Mouse (Mus musculus) lung, postnatal 10 days (tissue): ENCODE data around the gene B830017H08Rik.

ENCODE experiments used
- DNase-seq: peaks from one replicate; pipeline ENCODE4 v3.0.0; 2021

Gene B830017H08Rik

DNA sequence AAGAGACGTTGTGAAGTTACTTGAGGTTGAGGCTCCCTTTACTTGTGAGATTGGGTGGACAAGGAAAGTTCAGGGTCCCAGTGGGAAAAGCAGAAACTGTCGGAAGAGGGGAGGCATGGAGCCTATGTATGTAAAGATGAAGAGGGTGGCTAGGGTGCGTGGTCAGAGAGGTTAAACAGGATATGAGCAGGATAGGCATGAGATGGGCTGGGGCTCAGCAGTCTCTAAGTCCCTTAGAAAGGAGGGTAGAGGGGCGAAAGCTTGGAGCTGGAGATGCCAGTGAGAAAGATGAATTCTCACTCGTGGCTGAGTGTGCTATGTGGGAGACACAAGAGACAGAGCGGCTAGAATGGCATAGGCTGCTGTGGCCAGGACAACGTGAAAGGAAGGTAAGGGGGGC, at the start of gene B830017H08Rik:
B830017H08Rik (plus strand) TSS at position 301 of the 400 bp plus-strand sequence.
- DNase-seq: no peak

GRCm38 (mm10) chr16:17785337-17785736, 47.6 kb upstream of the B830017H08Rik start:
- no peak for DNase-seq

DNA sequence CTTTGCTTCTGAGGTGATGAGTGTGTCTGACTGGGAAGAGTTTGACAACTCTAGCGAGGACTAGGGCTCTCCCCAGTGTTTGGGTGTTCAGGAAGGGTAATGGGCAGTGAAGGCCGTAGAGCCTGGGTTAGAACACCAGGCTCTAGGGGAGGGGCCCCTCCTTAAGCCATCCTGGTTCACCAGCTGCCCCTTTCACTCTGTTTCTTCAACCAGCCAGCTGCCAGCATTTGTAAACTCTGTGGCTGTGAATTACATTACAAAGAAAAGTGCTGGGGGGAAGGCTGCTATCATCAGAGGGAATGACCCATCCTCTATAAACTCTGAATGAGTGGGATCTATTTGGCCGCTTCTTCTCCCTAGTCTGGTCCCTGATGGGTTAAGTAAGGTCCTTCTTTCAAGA, 40.2 kb upstream of the B830017H08Rik start:
- DNase-seq: no peak

DNA sequence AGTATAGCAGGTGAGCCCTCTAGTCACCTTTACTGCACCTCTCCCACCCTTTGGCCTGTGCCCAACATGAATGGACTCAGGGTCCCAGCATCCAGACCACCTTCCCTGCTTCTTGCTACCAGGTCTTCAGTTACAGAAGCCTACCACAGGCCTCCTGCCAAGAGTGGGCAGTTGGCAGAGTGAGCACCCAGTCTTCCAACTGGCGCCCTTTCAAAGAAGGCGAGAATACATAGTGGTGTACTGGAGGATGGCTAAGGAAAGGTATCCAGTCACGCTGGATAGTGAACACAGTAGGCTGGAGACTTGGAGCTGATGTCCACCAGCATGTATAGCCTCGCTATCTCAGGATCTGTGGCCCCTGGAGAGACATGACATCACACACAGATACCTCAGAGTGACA, 38.9 kb upstream of the B830017H08Rik start:
- no peak for DNase-seq

- peak; percentile 53 for DNase-seq
These were observed 37.3 kb upstream of the B830017H08Rik start for GRCm38 (mm10) chr16:17795643-17796042.

DNA sequence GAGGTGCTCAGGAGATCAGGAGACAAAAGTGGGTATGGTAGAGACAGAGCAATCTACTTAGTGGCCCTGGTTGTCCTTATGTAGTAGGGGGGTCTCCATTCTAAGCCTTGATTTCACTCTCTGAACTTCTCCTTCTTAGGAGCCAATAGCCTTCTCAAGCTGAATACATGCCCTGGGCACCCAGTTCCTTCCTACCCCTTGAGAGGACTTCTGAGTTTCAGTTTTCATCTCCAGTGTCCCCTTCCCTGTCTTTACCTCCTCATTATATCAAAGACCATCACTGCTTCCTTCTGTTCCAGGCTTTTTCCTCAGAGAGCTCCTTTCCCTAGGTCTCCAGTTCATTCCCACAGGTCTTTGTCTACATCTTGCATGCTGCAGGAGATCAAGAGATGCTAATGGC, 36.4 kb upstream of the B830017H08Rik start:
- no peak for DNase-seq

DNA sequence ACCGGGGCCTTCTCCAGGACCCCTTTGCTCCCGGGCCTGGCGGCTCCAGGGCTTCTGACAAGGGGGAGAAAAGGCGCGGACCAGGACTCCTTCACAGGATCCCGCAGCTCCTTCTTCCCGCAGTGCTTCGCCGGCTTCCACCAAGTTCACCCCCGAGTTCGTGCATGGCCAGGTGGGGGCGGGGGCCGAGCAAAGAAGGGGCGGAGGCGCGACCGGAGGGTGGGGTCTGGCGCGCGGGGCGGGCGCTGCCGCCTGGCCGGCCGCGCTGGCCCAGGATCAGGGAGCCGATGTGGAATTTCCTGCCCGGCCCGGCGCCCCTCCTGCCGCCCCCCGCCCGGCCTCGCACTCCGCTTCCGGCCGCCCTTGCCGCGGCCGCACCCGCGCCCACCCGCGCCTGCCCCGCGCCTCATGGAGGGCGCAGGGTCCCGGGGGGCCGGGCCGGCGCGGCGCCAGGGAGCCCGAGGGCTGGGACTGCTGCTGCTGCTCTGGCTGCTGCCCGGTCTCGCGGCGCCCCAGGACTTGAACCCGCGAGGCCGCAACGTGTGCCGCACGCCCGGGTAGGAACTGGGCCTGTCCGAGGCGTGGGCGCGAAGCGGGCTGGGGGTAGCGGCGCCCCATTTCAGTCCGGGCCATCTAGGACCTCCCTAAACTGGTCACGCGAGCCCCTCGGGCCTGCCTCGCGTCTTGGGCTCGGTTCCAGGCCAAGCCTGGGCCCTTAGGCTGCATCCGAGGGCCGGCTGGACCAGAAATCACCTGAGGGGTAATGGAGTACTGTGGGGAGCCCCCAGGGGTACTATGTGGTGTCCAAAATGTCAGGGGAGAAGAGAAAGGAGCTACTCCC, 35.7 kb upstream of the B830017H08Rik start, which contains the start of gene Scarf2:
Scarf2 (plus strand) TSS at position 312 of the 841 bp plus-strand sequence.
- peak; percentile 86 for DNase-seq

DNA sequence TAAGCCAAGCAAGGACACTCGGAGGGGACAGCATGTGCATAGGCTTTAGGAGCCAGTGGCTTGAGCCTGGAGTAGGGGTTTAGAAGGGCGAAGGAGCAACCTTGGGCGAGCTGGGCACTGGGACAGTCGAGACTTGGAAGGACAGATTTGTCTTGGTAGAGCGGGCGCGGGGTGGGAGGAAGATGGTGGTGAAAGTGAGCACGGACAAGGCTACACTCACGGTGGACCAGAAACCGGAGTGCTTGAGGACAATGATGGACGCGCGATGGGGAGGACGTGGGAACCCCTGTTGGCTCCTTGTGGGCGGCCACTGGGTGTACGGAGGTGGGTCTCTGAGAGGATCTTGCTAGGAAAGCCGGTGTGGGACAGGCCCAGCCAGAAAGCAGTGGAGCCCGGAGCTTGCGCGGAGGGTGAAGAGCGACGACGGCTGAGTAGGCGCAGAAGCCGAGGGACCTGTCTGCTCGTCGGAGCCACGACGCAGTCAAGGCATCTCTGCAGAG, 35.1 kb upstream of the B830017H08Rik start:
- DNase-seq: peak; percentile 39

GRCm38 (mm10) chr16:17798321-17799180, 34.4 kb upstream of the B830017H08Rik start:
- peak; percentile 91 for DNase-seq

- DNase-seq: no peak
These were observed 33.3 kb upstream of the B830017H08Rik start for GRCm38 (mm10) chr16:17799584-17799983.

DNA sequence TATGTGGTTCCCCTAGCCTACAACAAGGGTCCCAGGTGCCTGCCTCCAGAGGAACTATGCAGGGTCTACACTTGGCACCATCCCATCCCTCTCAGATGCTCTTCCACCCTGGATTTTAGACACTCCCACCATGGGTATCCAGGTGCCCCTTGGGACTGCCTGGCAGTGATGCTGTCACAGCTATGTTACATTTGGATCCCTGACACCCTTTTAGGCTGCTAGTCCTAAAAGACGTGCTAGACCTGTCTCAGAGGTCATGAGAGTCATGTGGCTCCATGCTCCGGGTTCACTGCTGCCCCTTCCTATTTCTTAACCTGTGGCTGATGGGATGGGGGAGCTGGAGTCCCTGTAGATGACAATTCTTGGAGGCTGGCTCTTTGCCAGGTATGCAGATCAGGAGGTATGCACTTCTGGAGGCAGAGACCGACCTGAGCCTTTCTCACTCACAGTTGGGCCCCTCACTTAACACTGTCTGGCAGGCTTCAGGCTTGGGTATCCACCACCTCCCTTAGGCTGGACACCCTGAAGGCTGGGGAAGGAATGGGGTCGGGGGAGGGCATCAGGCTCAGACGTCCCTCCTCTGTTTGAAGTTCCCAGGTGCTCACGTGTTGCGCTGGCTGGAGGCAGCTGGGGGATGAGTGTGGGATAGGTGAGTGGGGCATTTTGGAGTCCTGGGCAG, 31.0 kb upstream of the B830017H08Rik start:
- no peak for DNase-seq

DNA sequence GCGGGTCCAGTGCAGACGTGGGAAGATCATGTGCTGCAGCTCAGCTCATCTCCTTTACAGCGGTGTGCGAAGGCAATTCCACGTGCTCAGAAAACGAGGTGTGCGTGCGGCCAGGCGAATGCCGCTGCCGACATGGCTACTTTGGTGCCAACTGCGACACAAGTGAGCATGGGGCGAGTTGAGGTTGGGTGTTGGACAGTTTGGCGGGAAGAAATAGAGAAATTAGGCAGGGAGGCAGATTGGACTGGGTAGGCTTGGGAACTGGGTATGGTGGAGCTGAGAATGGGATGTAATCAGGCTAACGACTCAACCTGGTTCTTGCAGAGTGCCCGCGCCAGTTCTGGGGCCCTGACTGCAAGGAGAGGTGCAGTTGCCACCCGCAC, 30.5 kb upstream of the B830017H08Rik start:
- no peak for DNase-seq

DNA sequence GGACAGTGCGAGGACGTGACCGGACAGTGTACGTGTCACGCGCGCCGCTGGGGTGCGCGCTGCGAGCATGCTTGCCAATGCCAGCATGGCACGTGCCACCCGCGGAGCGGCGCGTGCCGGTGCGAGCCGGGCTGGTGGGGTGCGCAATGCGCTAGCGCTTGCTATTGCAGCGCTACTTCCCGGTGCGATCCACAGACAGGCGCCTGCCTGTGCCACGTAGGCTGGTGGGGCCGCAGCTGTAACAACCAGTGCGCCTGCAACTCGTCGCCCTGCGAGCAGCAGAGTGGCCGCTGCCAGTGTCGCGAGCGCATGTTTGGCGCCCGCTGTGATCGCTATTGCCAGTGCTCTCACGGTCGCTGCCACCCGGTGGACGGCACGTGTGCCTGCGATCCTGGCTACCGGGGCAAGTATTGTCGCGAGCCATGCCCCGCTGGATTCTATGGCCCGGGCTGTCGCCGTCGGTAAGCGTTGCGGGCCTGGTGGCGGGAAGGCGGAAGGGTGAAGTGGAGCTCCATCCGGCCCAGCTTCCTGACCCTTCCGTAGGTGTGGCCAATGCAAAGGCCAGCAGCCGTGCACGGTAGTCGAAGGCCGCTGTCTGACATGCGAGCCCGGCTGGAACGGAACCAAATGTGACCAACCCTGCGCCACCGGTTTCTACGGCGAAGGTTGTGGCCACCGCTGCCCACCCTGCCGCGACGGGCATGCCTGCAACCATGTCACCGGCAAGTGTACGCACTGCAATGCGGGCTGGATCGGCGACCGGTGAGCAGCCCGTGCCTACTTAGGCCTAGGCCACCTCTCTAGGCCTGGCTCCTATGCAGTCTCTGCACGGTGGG, 29.9 kb upstream of the B830017H08Rik start:
- DNase-seq: peak; percentile 50

DNA sequence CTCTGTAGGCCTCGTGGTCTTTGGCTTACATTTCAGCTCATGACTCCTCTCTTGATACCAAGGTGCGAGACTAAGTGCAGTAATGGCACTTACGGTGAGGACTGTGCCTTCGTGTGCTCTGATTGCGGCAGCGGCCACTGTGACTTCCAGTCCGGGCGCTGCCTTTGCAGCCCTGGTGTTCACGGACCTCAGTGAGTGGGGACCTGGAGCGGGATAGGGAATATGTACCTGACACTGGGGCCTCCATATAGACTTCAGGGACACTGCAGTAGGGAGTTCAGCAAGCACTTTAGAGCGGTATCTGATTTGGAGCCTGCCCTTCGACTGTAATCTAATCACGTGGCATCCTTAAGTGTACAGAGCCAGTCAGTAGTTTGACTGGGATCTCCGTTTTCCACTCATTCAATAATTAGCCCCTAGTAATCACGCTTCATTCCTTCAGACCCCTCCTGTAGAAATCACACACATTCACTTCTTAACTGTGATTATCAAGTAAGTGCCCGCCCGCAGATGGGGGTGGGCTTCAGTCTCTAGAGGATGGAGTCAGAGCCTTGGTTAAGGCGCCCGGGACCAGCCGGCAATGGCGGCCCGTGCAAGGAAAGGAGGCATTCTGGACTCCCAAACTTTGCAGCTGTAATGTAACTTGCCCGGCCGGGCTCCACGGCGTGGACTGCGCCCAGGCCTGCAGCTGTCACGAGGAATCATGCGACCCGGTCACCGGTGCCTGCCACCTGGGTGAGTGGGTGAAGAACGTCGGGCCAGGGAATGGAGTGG, 29.1 kb upstream of the B830017H08Rik start:
- DNase-seq: no peak

DNA sequence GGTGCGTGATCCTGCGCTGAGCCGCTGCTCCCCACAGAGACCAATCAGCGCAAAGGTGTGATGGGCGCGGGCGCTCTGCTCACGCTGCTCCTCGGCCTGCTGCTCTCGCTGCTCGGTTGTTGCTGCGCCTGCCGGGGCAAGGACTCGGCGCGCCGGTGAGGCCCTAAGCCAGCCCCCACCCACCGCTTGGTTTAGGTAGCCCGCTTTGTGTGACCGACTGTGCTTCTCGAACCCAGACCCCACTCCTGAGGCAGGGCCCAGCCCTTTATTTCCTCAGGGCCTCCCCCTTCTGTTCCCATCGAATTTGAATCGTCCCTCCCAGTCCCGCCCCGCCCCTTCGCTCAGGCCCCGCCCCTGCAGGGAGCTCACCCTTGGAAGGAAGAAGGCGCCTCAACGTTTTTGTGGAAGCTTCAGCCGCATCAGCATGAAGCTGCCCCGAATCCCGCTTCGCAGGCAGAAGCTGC, 28.4 kb upstream of the B830017H08Rik start:
- no peak for DNase-seq

GRCm38 (mm10) chr16:17804982-17805381, 27.9 kb upstream of the B830017H08Rik start:
- DNase-seq: no peak

DNA sequence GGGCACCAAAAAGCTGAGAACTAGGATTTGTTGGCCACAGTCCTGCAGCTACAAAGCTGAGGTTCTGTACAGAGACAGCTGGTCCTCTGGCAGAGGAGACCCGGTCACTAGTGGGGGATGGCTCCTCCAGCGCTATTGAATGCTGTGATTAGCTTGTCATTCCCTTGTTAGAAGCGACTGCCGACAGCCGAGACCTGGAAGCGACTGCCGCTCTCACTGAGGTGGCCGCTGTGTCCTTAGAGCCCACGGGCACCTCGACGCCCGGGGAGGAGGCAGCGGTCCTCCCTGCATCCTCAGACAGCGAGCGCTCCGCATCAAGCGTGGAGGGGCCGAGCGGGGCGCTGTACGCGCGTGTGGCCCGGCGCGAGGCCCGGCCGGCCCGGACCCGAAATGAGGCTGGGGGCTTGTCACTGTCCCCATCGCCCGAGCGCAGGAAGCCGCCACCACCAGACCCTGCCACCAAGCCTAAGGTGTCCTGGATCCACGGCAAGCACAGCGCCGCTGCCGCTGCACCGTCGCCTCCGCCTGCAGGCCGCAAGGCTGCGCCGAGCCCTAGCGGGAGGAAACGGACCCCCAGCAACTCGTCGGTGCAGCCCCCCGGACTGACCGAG, 26.2 kb upstream of the B830017H08Rik start:
- peak; percentile 65 for DNase-seq

GRCm38 (mm10) chr16:17807192-17808009, 25.5 kb upstream of the B830017H08Rik start:
- DNase-seq: peak; percentile 90

DNA sequence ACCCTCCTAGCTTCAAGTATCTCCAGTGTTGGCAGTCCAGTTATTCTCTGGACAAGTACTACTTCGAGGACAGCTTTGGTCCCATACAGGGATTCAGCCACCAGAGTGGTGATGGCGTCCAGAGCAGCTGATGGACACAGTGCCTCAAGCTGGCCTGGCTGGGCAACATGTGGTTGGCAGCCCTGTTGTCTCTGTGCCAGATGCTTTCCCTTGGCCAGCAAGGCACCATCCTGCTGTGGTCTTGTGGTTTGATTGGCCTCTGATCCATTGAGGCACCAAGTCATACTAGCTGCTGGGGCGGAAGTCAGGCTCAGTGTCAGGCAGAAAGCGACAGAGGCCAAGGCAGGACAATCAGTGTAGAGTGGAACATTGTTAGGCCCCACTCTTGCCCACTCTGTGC, 23.8 kb upstream of the B830017H08Rik start:
- DNase-seq: no peak

DNA sequence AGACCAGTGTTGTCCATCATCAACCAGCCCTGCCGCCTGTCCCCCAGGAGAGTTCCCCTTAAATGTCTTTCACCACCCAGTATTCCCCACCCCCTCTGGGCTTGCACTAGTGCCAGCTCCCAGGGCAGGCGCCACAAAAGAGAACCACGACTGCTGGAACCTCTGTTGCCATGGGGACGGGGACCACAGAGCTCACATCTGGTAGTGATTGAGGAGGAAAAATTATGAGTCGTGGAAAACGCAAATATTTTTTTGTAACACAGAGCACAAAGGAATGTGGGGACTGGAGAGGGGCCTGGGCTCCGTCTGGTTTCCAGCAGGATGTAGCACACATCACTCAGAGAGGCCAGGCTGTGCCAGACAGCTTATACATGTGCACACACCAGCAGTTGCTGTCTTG, 23.2 kb upstream of the B830017H08Rik start:
- peak; percentile 88 for DNase-seq
